Mouse (Mus musculus) telencephalon, adult 2 months (tissue): ENCODE results near the gene Axdnd1.
"Not testable (repeated sequence)": the region's sequence is repeated elsewhere in the genome, so short reads cannot be mapped to it uniquely, and the experiment has no call there.

Source experiments
- DNase-seq: peaks from one replicate; pipeline ENCODE4 v3.0.0-alpha.2; 2011; ENCODE audit warnings: low read depth, low spot score

The Axdnd1 gene

DNA sequence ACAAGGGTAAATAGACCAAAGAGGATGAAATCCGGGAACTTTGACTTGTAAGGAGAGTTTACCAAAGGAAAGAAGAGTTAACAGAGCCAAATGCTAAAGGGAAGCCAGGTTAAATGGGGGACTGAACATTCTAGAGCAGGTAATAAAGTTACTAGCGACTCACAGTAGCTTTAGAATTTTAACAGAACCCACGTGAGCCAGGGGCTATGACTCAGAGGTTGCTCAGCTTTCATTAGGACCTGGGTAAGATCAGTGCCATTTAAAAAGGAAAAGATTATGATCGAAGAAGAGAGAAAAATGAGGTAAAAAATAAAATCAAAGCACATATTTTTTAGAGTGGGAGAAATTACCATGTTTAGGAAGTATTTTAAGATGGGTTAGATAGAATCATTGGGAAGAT lies 80.1 kb downstream of the Axdnd1 start:
- no peak for DNase-seq

DNA sequence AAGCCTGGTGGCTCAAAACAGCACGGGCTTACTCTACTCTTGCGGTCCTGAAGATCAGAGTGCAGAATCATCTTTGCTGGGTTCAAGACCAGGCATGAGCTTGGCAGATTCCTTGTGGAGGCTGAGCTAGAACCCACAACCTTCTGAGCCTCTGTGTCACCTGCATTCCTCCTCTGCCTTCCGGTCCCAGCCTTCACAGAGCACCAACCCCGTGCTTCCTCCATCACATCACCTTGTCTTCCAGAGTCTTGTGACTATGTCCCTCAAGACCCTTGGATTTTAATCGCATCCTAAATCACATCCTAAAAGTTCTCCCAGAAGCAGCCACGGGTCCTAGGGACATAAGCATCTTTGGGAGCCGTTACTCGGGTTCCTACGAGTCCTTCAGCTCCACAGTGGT lies 97.8 kb downstream of the Axdnd1 start:
- no peak for DNase-seq

DNA sequence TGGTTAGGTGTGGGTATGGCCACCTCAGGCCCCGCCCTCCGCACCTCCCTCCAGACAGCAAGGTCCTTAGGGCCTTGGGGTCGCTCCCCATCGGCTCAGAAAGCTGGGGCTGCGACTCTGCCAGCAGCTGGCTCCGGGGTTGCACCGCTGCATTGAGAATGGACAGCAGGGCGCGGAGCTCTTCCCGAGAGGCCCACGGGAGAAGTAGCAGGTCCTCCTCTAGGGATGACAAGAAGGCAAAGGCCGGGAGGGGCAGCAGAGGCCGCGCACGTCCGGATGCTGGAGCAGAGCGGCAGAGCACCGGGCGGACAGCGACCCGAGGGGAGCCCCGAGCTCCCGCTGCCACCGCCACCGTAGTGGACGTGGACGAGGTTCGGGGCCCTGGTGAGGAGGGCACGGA lies 110.3 kb downstream of the Axdnd1 start, which contains the start of gene Nphs2:
Gene Nphs2 (plus strand): TSS at position 98 of the 400 bp plus-strand sequence.
- DNase-seq = no peak

DNA sequence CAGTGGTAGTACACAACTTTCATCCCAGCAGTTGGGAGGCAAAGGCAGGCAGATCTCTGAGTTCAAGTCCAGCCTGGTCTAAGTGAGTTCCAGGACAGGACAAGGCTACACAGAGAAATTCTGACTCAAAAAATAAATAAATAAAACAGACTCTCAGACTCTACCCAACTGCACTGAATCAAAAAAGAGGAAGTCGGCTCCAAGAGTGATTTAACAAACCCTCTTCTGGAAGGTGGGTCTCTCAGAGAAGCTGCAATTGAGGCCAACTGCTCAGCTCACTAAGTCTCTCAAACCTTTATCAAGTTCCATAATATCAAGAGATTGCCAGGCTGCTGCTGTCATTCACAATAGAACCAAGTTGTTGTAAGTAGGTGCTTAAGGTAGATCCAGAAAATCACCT lies 112.4 kb downstream of the Axdnd1 start:
- no peak for DNase-seq

DNA sequence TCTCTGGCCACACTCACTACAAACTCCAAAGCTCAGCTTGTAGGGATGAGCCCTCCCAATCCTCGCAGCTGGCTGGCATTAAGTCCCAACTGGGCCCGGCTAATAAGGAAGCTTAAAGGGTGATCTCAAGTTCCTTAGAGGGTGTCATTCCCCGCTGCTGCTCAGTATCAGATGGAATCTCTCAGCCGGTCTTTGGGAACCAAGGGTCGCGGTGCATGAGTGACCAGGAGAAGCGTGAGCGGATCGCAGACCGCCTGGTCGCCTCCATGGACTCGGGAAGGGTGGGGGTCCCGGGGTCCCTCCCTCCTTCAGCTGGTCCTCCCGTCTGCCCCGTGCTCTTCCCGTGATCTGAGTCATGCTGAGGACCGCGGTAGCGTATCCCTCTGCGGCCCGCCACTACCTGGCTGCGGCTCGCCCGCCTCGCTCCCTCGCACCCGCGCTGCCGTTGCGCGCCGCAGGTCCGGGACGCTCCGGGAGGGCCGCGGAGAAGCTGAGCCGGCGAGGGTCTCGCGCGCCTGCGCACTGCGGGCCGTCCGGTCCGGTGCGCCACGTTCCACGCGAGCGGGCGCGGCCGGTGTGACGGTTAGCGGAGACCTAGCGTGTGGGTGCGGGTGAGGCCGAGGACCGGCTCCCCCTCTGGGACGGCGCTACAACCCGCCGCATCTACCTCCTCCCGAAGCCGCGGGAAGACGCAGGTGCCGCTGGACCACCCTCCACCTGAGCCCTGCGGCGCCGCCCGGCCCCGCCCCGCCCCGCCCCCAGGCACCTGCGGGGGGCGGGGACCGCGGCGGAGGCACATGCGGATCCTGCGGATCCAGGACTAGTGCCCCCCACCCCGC lies 117.8 kb downstream of the Axdnd1 start, which contains the start of gene Tdrd5:
Gene Tdrd5 (minus strand): TSS at position 754 of the 839 bp plus-strand sequence.
- no peak for DNase-seq

DNA sequence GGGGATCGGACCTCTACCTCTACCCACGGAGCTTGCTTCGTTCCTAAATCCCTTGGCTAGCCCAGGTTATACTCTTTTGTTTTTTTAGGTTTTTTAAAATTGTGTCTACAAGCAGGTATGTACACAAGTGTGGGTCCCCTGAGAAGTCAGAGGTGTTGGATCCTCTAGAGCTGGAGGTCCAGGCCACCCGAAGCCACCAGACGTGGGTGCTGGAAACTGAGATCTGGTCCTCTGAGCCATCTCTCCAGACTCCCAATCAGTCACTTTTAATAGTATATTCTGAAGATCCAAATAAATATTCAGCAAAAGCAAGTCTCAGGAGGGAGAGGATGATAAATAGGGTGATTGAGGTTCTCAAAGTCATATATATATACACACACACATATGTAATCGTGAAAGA lies 130.9 kb downstream of the Axdnd1 start:
- no peak for DNase-seq

DNA sequence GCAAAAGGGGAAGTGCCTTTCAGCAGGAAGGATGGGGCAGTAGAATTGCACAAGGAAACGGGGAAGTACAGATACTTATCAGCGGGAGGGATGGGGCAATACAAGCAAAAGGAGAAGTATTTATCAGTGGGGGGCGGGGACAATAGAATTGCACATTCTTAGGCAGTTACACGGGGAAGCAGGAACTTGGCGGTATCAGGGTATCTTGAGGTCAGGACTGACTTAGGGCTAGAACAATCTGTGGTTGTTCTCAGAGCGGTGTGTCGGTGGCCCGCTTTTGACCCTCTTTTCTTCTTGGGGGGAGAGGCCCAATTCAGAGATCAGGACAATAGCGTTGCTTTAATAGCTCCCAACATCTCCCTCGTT lies 131.8 kb downstream of the Axdnd1 start:
- DNase-seq = not testable (repeated sequence)

DNA sequence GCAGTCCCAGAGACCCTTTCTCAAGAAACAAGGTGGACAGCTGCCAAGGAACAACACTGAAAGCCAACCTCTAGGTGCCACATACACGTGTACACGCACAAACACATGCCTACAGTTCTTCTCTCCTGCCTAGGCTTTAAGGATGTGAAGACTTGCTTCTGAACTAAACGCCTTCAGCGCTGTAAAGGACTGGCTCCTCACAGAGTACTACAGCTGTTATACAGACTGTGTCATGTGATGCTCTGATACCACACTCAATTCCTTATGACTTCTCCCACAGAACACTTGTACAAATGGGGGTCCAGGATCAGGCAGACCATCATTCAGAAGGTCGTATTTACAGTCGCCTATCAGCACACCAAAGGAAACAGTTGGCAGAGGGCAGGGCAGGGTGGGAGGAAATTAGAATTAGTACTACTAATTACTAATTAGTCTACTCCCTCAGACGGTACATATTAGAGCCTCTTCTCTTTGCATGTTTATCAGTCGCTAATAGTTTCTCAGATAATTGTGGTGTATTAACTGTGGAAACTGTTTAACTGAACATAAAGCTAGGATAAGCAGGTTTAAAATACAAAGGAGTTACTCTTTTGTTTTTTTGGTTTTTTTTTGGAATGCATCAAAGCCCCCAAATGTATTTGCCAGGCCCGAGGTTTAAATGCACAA lies 132.3 kb downstream of the Axdnd1 start:
- DNase-seq = no peak

DNA sequence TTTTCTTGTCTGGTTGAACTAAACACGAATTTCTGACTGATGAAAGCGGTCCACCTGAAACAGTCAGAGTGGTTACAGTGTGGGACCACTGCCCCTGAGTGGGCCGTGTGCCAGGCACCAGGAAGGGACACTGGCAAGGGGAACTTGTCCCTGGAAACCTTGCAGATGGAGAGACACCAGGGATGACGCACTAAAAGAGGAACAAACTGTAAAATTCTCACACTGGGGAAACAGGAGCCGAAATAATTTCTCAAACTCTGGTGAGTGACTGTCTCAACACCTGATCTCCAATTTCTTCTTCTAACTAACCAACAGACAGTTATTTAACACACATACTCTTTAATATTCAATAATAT lies 135.4 kb downstream of the Axdnd1 start:
- no peak for DNase-seq

DNA sequence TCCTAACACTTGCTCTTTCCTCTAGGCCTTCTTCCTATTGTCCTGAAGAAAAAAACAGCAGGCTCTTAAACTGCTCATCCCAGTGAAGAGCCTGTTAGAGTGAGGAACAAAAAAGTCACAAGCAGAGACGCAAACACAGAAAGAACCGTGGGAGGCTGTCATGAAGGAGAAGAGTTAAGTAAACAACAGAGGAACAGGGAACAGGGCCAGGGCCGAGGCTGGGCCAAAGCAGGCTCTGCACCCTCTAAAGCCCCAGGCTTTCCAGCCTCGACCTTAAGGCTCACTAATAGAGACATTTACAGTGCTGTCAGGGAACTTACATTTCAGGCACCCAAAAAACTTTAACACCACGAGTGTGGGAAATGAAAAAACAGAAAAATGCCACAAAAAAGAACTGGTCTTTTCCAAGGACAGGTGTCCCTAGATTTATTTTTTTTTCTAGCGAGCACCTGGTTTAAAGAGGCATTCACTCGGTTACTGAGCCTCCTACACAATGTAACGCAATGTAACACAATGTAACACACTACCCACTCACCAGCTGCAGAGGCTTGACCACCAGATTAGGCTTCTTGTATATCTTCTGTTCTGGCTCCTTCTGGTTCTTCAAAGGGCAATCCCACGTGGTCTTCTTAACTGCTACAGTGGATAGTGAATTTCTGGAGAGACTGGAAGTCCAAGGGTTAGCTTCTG lies 136.0 kb downstream of the Axdnd1 start:
- DNase-seq = peak; percentile 31

DNA sequence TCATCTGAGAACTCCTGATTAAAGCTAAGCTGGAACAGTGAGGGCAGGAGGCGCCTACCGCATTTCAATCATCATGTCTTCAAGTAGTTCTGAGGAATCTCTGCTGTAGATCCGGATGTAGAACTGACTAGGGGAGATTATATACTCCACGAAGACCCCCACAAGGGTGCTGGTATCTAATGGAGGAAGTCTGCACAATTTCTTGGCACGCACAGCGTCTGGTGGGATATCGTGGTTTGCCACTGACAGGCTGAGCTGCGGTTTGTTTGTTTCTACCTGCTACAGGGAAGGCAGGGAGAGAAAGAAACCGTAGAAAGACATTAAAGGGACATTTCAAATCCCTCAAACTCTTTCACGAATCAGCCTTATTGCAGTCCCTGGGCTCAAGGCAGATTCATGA lies 136.8 kb downstream of the Axdnd1 start:
- no peak for DNase-seq

DNA sequence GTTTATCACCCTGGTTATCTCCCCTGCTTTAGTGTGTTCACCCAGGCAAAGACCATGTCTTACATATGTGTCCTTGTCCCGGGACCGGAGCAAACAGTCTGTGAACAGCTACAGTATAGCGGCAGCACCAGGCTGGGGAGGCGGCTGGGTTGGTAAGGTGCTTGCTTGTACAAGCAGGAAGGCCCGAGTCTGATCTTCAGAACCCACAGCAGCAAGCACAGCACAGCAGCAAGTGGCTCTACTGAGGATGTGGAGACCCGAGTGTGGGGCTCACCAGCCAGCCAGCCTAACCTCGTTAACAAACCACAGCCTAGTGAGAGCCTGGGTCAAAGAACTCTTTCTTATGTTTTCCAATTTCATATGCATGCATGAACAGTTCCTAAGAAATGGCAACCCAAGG lies 140.8 kb downstream of the Axdnd1 start:
- no peak for DNase-seq

DNA sequence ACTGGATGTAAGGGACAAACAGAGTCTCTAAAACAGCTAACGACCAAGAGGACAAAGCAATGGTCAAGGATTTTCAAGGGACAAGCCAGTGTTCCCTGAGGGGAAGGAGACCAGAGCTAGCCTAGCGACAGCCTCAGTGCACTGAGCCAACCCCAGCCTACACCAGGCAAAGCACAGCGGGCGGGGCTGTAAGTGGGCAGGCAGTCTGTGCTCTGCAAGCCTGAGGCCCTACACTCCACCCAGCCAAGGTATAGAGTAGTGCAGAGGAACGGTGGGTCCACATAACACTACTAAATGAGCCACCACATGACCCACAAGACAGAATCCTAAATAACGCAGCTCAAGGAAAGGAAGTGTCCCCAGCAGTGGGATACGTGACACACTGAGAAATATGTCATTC lies 147.3 kb downstream of the Axdnd1 start:
- no peak for DNase-seq
